Mouse (Mus musculus): Measurements from ENCODE around the gene 1810049J17Rik. TPM values are rescaled to one million over a fixed set of nuclear protein-coding genes. Genes with fewer than 3 reads are reported as not detected.

The 1810049J17Rik gene
- polyA plus RNA-seq, 1 experiment, result not detected

DNA sequence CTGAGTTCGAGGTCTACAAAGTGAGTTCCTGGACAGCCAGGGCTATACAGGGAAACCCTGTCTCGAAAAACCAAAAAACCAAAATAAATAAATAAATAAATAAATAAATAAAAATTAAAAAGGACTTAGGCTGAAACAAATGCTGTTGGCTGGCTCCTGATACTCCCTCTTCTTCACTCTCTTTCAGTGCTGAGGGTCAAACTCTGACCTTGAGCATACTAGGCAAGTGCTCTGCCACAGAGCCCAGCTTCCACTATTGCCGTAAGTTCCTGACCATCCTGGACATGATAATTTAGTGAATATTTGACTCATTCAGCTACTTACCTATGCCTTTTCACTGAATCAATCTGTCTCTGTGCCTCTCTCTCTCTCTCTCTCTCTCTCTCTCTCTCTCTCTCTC, 8.7 kb upstream of the 1810049J17Rik start:
- Histone ChIP-seq H3K4me1 (ENCODE audit: control insufficient read depth, insufficient read depth, low read length) (peaks cover 13% of the 10 kb centered on the region), H3K4me3 (replicated peaks; ENCODE audit: insufficient read depth, low read depth, low read length) (no peak overlapping the region), H3K27ac (ENCODE audit: insufficient read depth, low read length) (no peak overlapping the region), H3K27me3 (ENCODE audit: control insufficient read depth, insufficient read depth, low read length) (no peaks in the 10 kb centered on the region)
- DNase-seq, result no peak
- TF ChIP-seq POLR2A (IDR thresholded peaks at IDR 0.05; ENCODE audit: borderline replicate concordance, insufficient read depth, low read length), result no peak
- TF ChIP-seq CTCF (IDR thresholded peaks at IDR 0.05; ENCODE audit: borderline replicate concordance, insufficient read depth, low read depth, low read length), result no peak
- WGBS, result 86% methylated on average over 3 of the region's 3 CpGs

- Histone ChIP-seq H3K27me3 (ENCODE audit: control insufficient read depth, insufficient read depth, low read length) (no peaks in the 10 kb centered on the region), H3K4me3 (replicated peaks; ENCODE audit: insufficient read depth, low read depth, low read length) (no peak overlapping the region), H3K27ac (ENCODE audit: insufficient read depth, low read length) (no peak overlapping the region; the same call in 1 of the 2 replicates), H3K4me1 (ENCODE audit: control insufficient read depth, insufficient read depth, low read length) (peaks cover 10% of the 10 kb centered on the region)
- WGBS, result 79% methylated on average over 1 of the region's 1 CpGs
- DNase-seq, result no peak
- TF ChIP-seq POLR2A (IDR thresholded peaks at IDR 0.05; ENCODE audit: borderline replicate concordance, insufficient read depth, low read length) (no peak), CTCF (IDR thresholded peaks at IDR 0.05; ENCODE audit: borderline replicate concordance, insufficient read depth, low read depth, low read length) (no peak)
Observed at GRCm38 (mm10) chr15:12324326-12324725, 2.6 kb upstream of the 1810049J17Rik start.

DNA sequence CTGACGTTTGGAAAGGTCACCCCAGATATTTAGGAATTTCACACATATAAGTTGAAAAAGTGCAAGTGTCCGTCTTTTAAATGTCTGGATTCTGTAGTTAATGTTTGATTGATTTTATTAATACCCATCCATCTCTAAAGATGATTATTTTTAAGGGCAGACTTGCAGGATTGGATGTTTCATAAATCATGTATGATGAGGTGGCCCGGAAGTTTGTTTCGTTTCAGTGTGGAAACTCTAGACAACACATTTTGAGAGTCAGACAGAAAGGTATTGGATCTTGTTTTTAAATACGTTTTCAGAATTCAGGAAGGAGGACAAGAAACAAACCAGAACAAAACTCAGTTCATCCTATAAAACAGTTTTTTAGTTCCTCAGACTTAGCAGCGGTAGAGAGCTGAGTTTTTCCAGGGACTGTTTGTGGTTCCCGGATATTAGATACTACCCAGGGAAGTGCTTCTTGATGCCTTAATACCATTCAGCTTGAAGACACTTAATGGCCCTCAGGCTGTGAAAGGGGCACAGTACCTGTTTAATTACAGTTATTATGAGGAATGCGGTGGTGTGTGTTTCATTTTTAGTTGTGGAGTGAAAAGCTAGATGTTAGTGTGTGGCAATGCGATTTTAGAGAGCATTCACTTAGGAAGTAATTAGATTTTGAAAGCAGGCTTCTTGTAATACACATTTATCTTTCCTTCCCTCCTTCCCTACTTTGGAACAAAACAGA, 1.1 kb upstream of the 1810049J17Rik start:
- Histone ChIP-seq H3K4me3 (replicated peaks; ENCODE audit: insufficient read depth, low read depth, low read length) (peak overlapping the region; percentile 84), H3K4me1 (ENCODE audit: control insufficient read depth, insufficient read depth, low read length) (peaks cover 10% of the 10 kb centered on the region), H3K27ac (ENCODE audit: insufficient read depth, low read length) (no peak overlapping the region), H3K27me3 (ENCODE audit: control insufficient read depth, insufficient read depth, low read length) (no peaks in the 10 kb centered on the region)
- WGBS, result 11% methylated on average over 9 of the region's 9 CpGs
- TF ChIP-seq CTCF (IDR thresholded peaks at IDR 0.05; ENCODE audit: borderline replicate concordance, insufficient read depth, low read depth, low read length), result no peak
- TF ChIP-seq POLR2A (IDR thresholded peaks at IDR 0.05; ENCODE audit: borderline replicate concordance, insufficient read depth, low read length), result no peak
- no peak for DNase-seq

- Histone ChIP-seq H3K27me3 (ENCODE audit: control insufficient read depth, insufficient read depth, low read length) (no peaks in the 10 kb centered on the region), H3K4me3 (replicated peaks; ENCODE audit: insufficient read depth, low read depth, low read length) (peak within 1 kb of the TSS; percentile 84), H3K27ac (ENCODE audit: insufficient read depth, low read length) (peak within 1 kb of the TSS; percentile 92), H3K4me1 (ENCODE audit: control insufficient read depth, insufficient read depth, low read length) (peaks cover 10% of the 10 kb centered on the region)
- DNase-seq, result peak; percentile 95
- TF ChIP-seq CTCF (IDR thresholded peaks at IDR 0.05; ENCODE audit: borderline replicate concordance, insufficient read depth, low read depth, low read length) (no peak), POLR2A (IDR thresholded peaks at IDR 0.05; ENCODE audit: borderline replicate concordance, insufficient read depth, low read length) (peak; percentile 55; the same call in 1 of the 2 replicates)
- WGBS, result under 1% methylated on average over 72 of the region's 74 CpGs
Observed at GRCm38 (mm10) chr15:12321091-12321787, 460 bp downstream of the 1810049J17Rik start, which contains the start of gene Golph3. Gene Golph3, plus strand, starts transcription at chr15:12321450.

DNA sequence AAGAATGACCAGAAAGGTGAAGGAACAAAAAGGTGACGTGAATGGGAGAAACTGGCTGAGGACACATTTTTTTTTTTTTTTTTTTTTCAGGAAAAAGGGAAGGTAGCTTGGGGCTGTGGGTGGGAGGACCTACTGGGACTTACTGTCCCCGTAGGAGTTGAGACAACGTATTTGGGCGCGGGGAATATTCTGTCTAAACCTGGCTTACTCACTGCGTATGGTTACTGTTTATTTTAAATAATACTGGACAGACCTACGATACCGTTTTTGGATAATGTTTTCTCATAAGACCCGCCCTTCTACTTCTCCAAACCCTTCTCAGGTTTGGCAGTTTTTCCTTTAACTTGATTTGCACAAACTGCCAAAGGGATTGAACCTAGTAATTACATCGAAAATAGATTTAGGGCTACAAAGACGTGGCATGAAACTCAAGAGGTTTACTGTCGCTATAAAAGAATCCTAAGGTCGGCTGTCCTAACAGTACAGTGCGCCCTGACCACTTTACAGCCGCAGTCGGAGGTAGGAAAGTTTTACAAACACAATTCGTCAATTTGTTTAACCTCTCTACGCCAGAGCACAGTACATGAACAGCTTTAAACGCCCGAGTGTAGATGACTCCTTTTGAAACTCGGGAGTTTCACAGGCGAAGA, 1.1 kb downstream of the 1810049J17Rik start:
- no peak overlapping the region for H3K27ac ChIP-seq (ENCODE audit: insufficient read depth, low read length)
- peak overlapping the region; percentile 84 for H3K4me3 ChIP-seq (replicated peaks; ENCODE audit: insufficient read depth, low read depth, low read length)
- H3K4me1 ChIP-seq (ENCODE audit: control insufficient read depth, insufficient read depth, low read length), result peaks cover 6% of the 10 kb centered on the region
- no peaks in the 10 kb centered on the region for H3K27me3 ChIP-seq (ENCODE audit: control insufficient read depth, insufficient read depth, low read length)
- TF ChIP-seq CTCF (IDR thresholded peaks at IDR 0.05; ENCODE audit: borderline replicate concordance, insufficient read depth, low read depth, low read length) (no peak), POLR2A (IDR thresholded peaks at IDR 0.05; ENCODE audit: borderline replicate concordance, insufficient read depth, low read length) (no peak)
- no peak for DNase-seq
- 6% methylated on average over 22 of the region's 22 CpGs for WGBS

GRCm38 (mm10) chr15:12319889-12320288, 1.8 kb downstream of the 1810049J17Rik start:
- WGBS, result 59% methylated on average over 5 of the region's 5 CpGs
- TF ChIP-seq POLR2A (IDR thresholded peaks at IDR 0.05; ENCODE audit: borderline replicate concordance, insufficient read depth, low read length) (no peak), CTCF (IDR thresholded peaks at IDR 0.05; ENCODE audit: borderline replicate concordance, insufficient read depth, low read depth, low read length) (no peak)
- no peaks in the 10 kb centered on the region for H3K27me3 ChIP-seq (ENCODE audit: control insufficient read depth, insufficient read depth, low read length)
- no peak for DNase-seq
- peaks cover 6% of the 10 kb centered on the region for H3K4me1 ChIP-seq (ENCODE audit: control insufficient read depth, insufficient read depth, low read length)
- H3K27ac ChIP-seq (ENCODE audit: insufficient read depth, low read length), result no peak overlapping the region
- H3K4me3 ChIP-seq (replicated peaks; ENCODE audit: insufficient read depth, low read depth, low read length), result no peak overlapping the region

DNA sequence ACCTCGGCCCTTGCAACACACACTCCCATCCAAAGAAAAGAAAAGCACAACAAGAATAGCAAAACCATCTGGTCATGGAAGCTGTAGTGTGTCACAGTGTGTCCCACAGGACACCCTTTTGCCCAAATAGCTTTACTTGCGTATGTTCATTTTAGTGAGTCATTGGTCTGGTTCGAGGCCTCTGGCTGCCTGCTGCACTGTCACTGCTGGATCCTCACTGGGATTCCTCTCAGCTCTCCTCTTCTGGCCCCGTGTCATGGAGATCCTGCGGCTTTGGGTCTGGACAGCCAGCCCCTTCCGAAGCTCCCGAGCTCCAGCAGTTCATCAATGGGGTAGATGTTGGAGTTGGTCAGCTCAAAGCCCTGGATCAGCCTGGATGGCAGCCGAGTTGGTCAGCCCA, 3.2 kb downstream of the 1810049J17Rik start:
- WGBS, result 68% methylated on average over 8 of the region's 8 CpGs
- TF ChIP-seq CTCF (IDR thresholded peaks at IDR 0.05; ENCODE audit: borderline replicate concordance, insufficient read depth, low read depth, low read length), result no peak
- no peak for TF ChIP-seq POLR2A (IDR thresholded peaks at IDR 0.05; ENCODE audit: borderline replicate concordance, insufficient read depth, low read length)
- Histone ChIP-seq H3K4me3 (replicated peaks; ENCODE audit: insufficient read depth, low read depth, low read length) (no peak overlapping the region), H3K27ac (ENCODE audit: insufficient read depth, low read length) (no peak overlapping the region), H3K27me3 (ENCODE audit: control insufficient read depth, insufficient read depth, low read length) (no peaks in the 10 kb centered on the region), H3K4me1 (ENCODE audit: control insufficient read depth, insufficient read depth, low read length) (no peaks in the 10 kb centered on the region)
- no peak for DNase-seq
